Mouse (Mus musculus): Measurements from ENCODE around the gene Ptgfrn. TPM values are rescaled to one million over a fixed set of nuclear protein-coding genes. Genes with fewer than 3 reads are reported as not detected.

Gene Ptgfrn
- total RNA-seq, 2 experiments from 2014 or later = 31.6 to 39.6 TPM

DNA sequence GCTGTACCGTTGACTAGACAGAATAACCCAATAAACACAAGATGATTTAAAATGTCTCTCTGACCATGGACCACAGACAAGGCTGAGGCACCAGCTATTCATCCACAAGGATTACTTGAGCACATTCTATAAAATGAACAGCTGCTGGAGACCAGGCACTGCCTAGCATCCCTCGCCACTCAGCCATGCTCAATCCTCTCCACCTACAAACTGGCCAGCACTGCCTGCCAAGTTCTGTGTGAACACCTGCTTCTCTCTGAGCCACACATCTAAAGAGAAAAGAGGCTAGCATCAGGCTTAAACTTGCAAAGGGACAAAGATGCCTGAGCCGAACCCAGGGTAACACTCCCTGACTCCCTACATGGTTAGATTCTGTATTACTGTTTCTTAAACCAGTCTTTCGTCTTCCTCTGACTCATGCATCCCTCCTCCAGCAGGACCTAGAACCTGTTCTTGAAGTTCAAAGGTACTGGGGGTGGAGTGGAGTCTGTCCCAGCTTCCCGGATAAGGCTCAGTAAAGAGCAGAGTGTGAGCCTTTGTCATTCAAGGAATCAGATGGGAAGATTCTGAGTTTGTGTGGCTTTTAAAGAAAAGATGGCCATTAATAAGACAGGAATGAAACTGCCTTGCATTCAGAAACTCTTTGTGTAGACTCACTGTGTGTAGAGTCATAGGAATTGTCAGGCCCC lies 14.2 kb downstream of the Ptgfrn start:
- DNase-seq = no peak

GRCm38 (mm10) chr3:101092202-101092601 lies 17.9 kb downstream of the Ptgfrn start:
- no peak for DNase-seq
- intact Hi-C loops (cut with DNase I; ENCODE audit: low total_unique reads) = no loop called here

More for the DNA sequence above, 14.2 kb downstream of the Ptgfrn start:
- intact Hi-C loops (cut with DNase I; ENCODE audit: low total_unique reads) = no loop called here

- intact Hi-C loops (cut with DNase I; ENCODE audit: low total_unique reads) = no loop called here
- no peak for DNase-seq
These were observed 23.3 kb downstream of the Ptgfrn start for GRCm38 (mm10) chr3:101086584-101087445.

DNA sequence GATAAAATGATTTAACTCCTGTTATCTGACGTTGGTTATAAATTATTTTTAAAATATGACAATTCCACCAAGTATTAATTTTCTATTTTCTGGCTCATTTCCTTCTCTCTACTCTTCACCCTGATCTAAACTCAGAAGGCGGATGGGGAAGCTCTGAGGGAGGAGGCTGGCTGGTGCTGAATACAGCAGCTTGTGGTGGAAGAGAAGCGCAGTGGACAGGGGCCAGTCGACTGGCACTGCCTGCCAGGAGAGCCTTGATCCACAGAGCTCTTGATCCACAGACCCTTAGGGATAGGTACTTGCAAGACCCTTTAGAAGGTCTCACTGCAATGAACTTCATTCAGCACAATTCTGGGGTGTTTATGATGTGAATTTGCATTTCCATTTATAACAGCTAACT lies 29.2 kb downstream of the Ptgfrn start:
- intact Hi-C loops (cut with DNase I; ENCODE audit: low total_unique reads) = no loop called here

GRCm38 (mm10) chr3:101078344-101078743 lies 31.7 kb downstream of the Ptgfrn start:
- intact Hi-C loops (cut with DNase I; ENCODE audit: low total_unique reads) = no loop called here
- DNase-seq = peak; percentile 64

More for the DNA sequence above, 29.2 kb downstream of the Ptgfrn start:
- DNase-seq = no peak

DNA sequence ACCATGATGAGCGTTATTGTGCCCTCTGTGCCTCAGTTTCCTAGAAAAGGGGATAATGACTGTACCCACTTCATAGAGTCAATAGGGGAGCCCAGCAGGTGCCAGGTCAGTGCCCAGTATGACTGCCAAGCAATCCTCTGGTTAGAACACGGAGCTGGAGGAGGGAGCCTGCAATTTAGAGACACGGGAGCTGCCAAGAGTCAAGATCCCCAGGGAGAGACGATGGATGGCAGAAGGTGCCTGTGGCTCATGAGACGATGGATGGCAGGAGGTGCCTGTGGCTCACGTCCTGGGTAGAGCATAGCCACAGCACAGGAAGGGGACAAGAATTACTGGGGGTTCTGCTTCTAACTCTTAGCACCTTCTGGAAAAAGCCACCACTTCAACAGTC lies 32.4 kb downstream of the Ptgfrn start:
- DNase-seq = no peak
- intact Hi-C loops (cut with DNase I; ENCODE audit: low total_unique reads) = no loop called here

DNA sequence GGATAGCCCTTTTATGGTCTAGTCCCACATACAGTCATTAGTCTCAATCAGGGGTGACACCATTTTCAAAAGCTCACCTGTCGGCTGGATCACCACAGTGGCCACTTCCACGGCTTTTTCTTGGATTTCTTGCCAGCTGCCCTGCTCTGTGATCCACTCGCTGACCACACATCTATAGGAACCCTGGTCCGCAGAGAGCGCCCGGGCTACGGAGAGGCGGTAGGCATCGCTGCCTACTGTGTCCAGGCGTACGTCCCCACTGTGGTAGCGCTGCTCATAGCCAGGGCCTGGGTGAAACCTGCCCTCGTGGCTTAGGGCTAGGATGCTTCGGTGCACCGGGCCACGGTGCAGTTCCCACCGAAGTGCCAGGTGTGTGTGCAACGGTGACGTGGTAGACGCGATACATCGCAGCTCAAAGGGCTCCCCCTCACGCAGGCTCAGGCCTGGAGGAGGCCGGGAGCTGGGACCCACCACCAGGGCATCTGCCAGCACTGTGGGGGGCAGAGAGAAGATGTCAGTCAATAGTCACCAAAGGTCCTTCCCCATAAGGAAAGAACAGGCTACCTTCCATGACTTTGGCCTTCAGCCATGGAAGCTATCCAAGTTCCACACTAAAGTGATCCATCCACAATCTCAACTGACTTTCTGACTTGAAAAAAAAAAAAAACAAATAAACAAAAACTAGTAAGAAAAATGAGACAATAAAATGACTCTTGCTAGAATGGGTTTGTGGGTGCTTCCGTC lies 32.9 kb downstream of the Ptgfrn start:
- no peak for DNase-seq
- intact Hi-C loops (cut with DNase I; ENCODE audit: low total_unique reads) = no loop called here

- DNase-seq = no peak
- intact Hi-C loops (cut with DNase I; ENCODE audit: low total_unique reads) = no loop called here
These were observed 34.2 kb downstream of the Ptgfrn start for GRCm38 (mm10) chr3:101075866-101076265.

DNA sequence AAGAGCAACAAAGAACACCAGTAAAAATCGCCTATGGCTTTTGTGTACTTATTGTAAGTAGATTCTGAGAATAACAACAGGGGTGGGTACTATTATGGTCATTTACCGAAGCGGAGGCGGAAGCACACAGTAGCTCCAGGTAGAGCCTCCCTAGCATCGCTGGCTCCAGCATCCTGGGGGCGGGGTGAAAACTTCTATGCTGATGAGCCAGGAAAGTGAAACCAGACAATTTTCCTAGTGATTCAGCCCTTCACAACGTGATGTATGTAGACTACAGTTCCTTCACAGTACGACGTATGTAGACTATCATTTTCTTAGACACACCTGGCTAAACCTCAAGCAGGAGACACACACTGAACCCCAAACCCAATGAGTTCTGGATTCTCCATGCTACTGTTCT lies 36.7 kb downstream of the Ptgfrn start:
- no peak for DNase-seq
- intact Hi-C loops (cut with DNase I; ENCODE audit: low total_unique reads) = no loop called here

GRCm38 (mm10) chr3:101072506-101073215 lies 37.4 kb downstream of the Ptgfrn start:
- intact Hi-C loops (cut with DNase I; ENCODE audit: low total_unique reads) = no loop called here
- DNase-seq = no peak

DNA sequence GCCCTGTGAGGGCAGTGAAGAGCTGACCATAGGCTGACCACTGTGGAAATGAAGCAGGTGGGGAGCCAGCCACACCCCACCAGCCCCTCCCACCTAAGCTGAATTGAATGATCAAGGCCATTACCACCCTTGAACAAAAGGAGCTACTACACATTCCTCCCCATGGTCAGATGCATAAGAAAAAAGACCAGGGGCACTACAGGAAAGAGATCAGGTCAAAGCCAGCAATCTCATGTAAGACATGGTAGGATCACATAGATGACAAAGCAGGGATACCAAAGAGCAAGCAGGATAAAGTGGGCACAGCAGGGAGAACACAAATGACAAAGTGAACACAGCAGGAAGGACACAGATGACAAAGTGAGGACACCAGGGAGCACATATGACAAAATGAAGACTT lies 38.5 kb downstream of the Ptgfrn start:
- intact Hi-C loops (cut with DNase I; ENCODE audit: low total_unique reads) = no loop called here
- DNase-seq = no peak

DNA sequence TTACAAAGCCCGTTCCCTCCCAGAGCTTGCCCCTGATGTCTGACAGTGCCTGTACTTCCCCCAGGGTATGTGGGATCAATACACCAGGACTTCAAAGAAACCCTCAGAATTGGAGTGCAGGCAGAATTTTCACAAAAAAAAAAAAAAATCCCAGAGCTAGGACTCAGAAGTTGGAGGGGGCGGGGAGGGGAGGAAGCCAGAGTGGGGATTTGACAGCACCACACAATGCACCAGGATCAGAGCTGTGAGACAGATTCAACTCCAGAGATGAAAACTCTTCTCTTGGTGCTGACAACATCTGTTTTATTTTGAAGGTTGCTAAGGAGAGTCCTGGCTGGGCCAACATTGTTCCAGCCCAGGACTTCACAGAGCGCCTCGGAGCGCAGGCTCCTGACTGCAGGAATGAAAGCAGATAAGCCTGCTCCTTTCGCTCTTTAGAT lies 39.3 kb downstream of the Ptgfrn start:
- intact Hi-C loops (cut with DNase I; ENCODE audit: low total_unique reads) = no loop called here
- DNase-seq = peak; percentile 40

- intact Hi-C loops (cut with DNase I; ENCODE audit: low total_unique reads) = no loop called here
- DNase-seq = peak; percentile 85
These were observed 39.8 kb downstream of the Ptgfrn start for GRCm38 (mm10) chr3:101070230-101070795.

- no peak for DNase-seq
- intact Hi-C loops (cut with DNase I; ENCODE audit: low total_unique reads) = no loop called here
These were observed 41.4 kb downstream of the Ptgfrn start for GRCm38 (mm10) chr3:101068701-101069100.

DNA sequence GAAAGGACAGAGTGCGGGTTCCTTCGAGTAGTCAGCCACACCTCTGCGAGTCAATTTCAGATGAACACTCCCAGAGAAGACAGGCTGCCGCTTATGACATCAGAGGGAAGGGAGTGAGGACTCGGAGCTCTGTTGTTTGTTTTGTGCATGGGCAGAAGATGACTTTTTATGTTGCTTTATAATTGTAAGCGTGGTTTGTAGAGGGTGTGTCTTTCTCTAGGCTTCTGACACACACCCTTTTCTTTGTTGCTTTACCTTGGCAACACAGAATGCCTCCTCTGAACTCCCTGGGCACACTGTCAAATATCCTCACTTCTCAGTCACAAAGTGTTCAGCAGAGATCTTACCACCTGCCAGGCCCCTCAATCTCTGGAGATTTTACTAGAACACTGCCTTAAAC lies 43.9 kb downstream of the Ptgfrn start:
- intact Hi-C loops (cut with DNase I; ENCODE audit: low total_unique reads) = no loop called here
- DNase-seq = no peak

DNA sequence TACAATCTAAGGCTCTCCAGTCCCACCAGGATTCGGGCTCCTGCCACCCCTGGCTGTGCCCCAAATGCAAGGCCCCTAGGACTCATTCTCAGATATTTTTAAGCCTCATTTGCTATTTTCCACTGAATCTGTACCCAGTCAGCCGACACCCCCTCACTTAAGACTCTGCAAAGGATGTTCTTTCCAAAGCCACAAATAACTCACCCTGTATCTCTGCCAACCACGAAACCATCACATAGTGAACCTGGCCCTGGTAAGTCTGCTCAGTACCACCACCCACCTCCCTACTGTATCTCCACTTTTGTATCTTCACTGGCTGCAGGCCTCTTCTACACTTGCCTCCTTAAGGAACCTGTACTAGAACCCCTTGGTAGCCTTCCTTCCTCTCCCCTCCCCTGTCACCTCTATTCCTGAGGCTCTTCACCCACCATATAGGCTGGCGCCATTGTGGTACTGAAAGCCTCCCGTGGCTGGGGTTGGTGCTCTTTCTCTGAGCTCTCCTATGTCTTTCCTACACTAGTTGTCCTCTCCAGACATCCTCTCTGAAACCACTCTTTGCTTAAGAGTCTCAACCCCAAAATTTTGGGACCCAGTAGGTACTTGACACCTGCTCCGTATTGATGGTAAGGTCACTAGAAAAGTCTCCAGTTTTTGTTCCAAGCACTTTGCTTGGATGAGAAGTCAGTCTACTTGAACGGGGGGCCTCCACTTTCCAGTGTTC lies 48.1 kb downstream of the Ptgfrn start:
- DNase-seq = no peak
- intact Hi-C loops (cut with DNase I; ENCODE audit: low total_unique reads) = no loop called here

GRCm38 (mm10) chr3:101059214-101059613 lies 50.9 kb downstream of the Ptgfrn start:
- intact Hi-C loops (cut with DNase I; ENCODE audit: low total_unique reads) = no loop called here
- no peak for DNase-seq

DNA sequence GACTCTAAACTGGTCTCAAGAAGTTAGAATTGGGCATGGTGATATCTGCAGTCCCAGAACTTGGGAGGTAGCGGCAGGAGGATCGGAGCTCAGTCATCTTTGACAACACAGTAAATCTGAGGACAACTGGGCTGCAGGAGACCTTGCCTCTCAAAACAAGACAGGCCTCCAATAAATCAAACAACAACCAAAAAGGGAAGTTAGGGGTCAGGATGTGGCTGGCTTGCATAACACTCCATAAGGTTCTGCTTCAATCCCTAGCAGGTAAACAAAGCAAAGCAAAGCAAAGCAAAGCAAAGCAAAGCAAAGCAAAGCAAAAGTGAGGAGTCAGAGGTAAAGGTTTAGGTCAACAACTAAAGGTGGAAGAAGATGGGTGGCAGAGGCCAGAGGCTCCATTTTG lies 51.9 kb downstream of the Ptgfrn start:
- intact Hi-C loops (cut with DNase I; ENCODE audit: low total_unique reads) = no loop called here
- no peak for DNase-seq

GRCm38 (mm10) chr3:101055216-101055615 lies 54.9 kb downstream of the Ptgfrn start:
- no peak for DNase-seq
- intact Hi-C loops (cut with DNase I; ENCODE audit: low total_unique reads) = no loop called here
